Mouse (Mus musculus): Measurements from ENCODE around the gene Ubtd2. TPM values are rescaled to one million over a fixed set of nuclear protein-coding genes. Genes with fewer than 3 reads are reported as not detected.

Ubtd2 gene
- polyA plus RNA-seq, 1 experiment from 2014 or later: 48.7 TPM

- WGBS: 8% methylated on average over 33 of the region's 33 CpGs
- peaks cover 18% of the 10 kb centered on the region; the same call in 1 of the 2 replicates for H3K27me3 ChIP-seq (replicated peaks)
- peak within 1 kb of the TSS; percentile 97 for H3K4me2 ChIP-seq
- no peaks in the 10 kb centered on the region for H3K36me3 ChIP-seq (replicated peaks)
- H3K9me3 ChIP-seq: no peaks in the 10 kb centered on the region
- H3K27ac ChIP-seq: no peak within 1 kb of the TSS
- H3K4me3 ChIP-seq: peak within 1 kb of the TSS; percentile 66
- peak within 1 kb of the TSS; percentile 47 for H3K9ac ChIP-seq
- 0 out of 2 replicates have a peak, but pooled peaks have one; percentile 40 for ATAC-seq (replicated peaks)
- peaks cover 17% of the 10 kb centered on the region for H3K4me1 ChIP-seq
Measured at GRCm38 (mm10) chr11:32531871-32532764, 76.9 kb downstream of the Ubtd2 start, which contains the start of gene Efcab9. Efcab9 (minus strand) TSS chr11:32532081.

- H3K4me1 ChIP-seq: peaks cover 17% of the 10 kb centered on the region
- peak; percentile 96 for ATAC-seq (replicated peaks)
- H3K27me3 ChIP-seq (replicated peaks): peaks cover 18% of the 10 kb centered on the region; the same call in 1 of the 2 replicates
- H3K4me2 ChIP-seq: peak within 1 kb of the TSS; percentile 97
- no peaks in the 10 kb centered on the region for H3K36me3 ChIP-seq (replicated peaks)
- H3K9ac ChIP-seq: peak within 1 kb of the TSS; percentile 47
- H3K9me3 ChIP-seq: no peaks in the 10 kb centered on the region
- H3K27ac ChIP-seq: no peak within 1 kb of the TSS
- peak within 1 kb of the TSS; percentile 66 for H3K4me3 ChIP-seq
- under 1% methylated on average over 80 of the region's 82 CpGs for WGBS
Measured at GRCm38 (mm10) chr11:32532765-32533481, 77.8 kb downstream of the Ubtd2 start, which contains the start of gene Stk10. Stk10 (plus strand) TSS chr11:32533305.

- ATAC-seq (replicated peaks): peak; percentile 55
- Histone ChIP-seq H3K36me3 (replicated peaks) (no peaks in the 10 kb centered on the region), H3K27me3 (replicated peaks) (peaks cover 18% of the 10 kb centered on the region; the same call in 1 of the 2 replicates), H3K9ac (peak overlapping the region; percentile 47), H3K9me3 (no peaks in the 10 kb centered on the region), H3K27ac (no peak overlapping the region), H3K4me1 (peaks cover 17% of the 10 kb centered on the region), H3K4me2 (peak overlapping the region; percentile 97), H3K4me3 (peak overlapping the region; percentile 66)
- 1% methylated on average over 24 of the region's 24 CpGs for WGBS
Measured at GRCm38 (mm10) chr11:32533482-32534261, 78.5 kb downstream of the Ubtd2 start.

GRCm38 (mm10) chr11:32534453-32535075 lies 79.4 kb downstream of the Ubtd2 start:
- Histone ChIP-seq H3K27me3 (replicated peaks) (peaks cover 18% of the 10 kb centered on the region; the same call in 1 of the 2 replicates), H3K9ac (no peak overlapping the region), H3K27ac (no peak overlapping the region), H3K4me3 (peak overlapping the region; percentile 66; the same call in 1 of the 2 replicates), H3K4me2 (peak overlapping the region; percentile 97), H3K4me1 (peaks cover 17% of the 10 kb centered on the region), H3K36me3 (replicated peaks) (no peaks in the 10 kb centered on the region), H3K9me3 (no peaks in the 10 kb centered on the region)
- ATAC-seq (replicated peaks): no peak
- 71% methylated on average over 7 of the region's 7 CpGs for WGBS

GRCm38 (mm10) chr11:32535646-32536045 lies 80.5 kb downstream of the Ubtd2 start:
- Histone ChIP-seq H3K27me3 (replicated peaks) (peaks cover 17% of the 10 kb centered on the region; the same call in 1 of the 2 replicates), H3K9ac (no peak overlapping the region), H3K36me3 (replicated peaks) (no peaks in the 10 kb centered on the region), H3K4me2 (no peak overlapping the region), H3K4me3 (no peak overlapping the region), H3K27ac (no peak overlapping the region), H3K9me3 (no peaks in the 10 kb centered on the region), H3K4me1 (peaks cover 17% of the 10 kb centered on the region)
- ATAC-seq (replicated peaks): no peak
- WGBS: 94% methylated on average over 4 of the region's 4 CpGs

GRCm38 (mm10) chr11:32536954-32537353 lies 81.8 kb downstream of the Ubtd2 start:
- no peak overlapping the region for H3K27ac ChIP-seq
- H3K4me2 ChIP-seq: no peak overlapping the region
- H3K36me3 ChIP-seq (replicated peaks): no peaks in the 10 kb centered on the region
- no peak for ATAC-seq (replicated peaks)
- H3K27me3 ChIP-seq (replicated peaks): peaks cover 9% of the 10 kb centered on the region; the same call in 1 of the 2 replicates
- H3K4me1 ChIP-seq: peaks cover 15% of the 10 kb centered on the region
- no peak overlapping the region for H3K4me3 ChIP-seq
- no peaks in the 10 kb centered on the region for H3K9me3 ChIP-seq
- H3K9ac ChIP-seq: no peak overlapping the region
- WGBS: 20% methylated on average over 7 of the region's 7 CpGs

DNA sequence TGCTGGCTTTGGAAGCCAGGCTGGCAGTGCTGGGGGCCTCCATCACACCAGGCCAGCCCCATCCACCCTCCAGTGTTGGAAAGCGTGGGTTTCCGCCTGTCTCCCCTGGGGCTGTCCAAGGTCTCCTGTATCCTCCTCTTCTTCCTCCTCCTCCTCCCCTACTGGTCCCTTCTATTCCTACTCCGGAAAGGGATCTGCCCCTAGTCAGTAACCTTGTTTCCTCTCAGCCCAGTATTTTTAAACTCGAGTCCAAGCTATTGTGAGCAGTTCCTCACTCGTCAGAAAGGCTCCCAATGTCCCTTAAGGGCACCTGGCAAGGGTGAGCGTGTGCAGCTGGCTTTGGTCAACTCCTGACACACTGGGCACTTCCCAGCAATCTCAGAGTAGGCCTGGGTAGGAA lies 83.3 kb downstream of the Ubtd2 start:
- WGBS: 79% methylated on average over 6 of the region's 6 CpGs
- Histone ChIP-seq H3K9ac (no peak overlapping the region), H3K27me3 (replicated peaks) (0 out of 2 replicates have a peak, but pooled peaks cover 9% of the 10 kb centered on the region), H3K4me3 (no peak overlapping the region), H3K4me2 (no peak overlapping the region), H3K36me3 (replicated peaks) (no peaks in the 10 kb centered on the region), H3K27ac (no peak overlapping the region), H3K9me3 (no peaks in the 10 kb centered on the region), H3K4me1 (peaks cover 9% of the 10 kb centered on the region)
- ATAC-seq (replicated peaks): no peak

DNA sequence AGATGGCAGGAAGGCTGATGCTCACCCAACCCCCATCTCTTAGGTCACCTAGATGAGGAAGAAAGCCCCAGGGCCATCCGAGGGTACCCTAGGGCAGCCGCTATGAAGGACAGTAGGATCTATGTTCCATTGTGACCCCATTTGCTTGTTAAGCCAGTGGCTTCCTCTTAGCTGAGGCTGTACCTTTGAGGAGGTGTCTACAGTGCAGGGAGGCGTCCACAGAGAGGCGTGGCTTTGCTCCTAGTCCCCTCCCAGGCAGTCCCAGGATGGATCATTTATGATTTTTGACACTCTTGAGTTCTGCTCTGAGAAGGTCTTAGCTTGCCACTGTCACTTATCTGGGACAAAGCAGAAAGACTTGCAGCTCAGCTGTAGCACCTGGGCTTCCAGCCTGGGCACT lies 83.7 kb downstream of the Ubtd2 start:
- Histone ChIP-seq H3K36me3 (replicated peaks) (no peaks in the 10 kb centered on the region), H3K27me3 (replicated peaks) (0 out of 2 replicates have a peak, but pooled peaks cover 9% of the 10 kb centered on the region), H3K27ac (no peak overlapping the region), H3K9me3 (no peaks in the 10 kb centered on the region), H3K4me3 (no peak overlapping the region), H3K9ac (no peak overlapping the region), H3K4me2 (no peak overlapping the region), H3K4me1 (peaks cover 5% of the 10 kb centered on the region)
- 90% methylated on average over 4 of the region's 4 CpGs for WGBS
- ATAC-seq (replicated peaks): no peak

GRCm38 (mm10) chr11:32539717-32540116 lies 84.5 kb downstream of the Ubtd2 start:
- H3K36me3 ChIP-seq (replicated peaks): no peaks in the 10 kb centered on the region
- no peaks in the 10 kb centered on the region for H3K9me3 ChIP-seq
- no peak overlapping the region for H3K4me3 ChIP-seq
- no peak for ATAC-seq (replicated peaks)
- H3K27ac ChIP-seq: no peak overlapping the region
- 90% methylated on average over 7 of the region's 7 CpGs for WGBS
- no peaks in the 10 kb centered on the region; the same call in 1 of the 2 replicates for H3K4me1 ChIP-seq
- H3K9ac ChIP-seq: no peak overlapping the region
- no peak overlapping the region for H3K4me2 ChIP-seq
- 0 out of 2 replicates have a peak, but pooled peaks cover 2% of the 10 kb centered on the region for H3K27me3 ChIP-seq (replicated peaks)

GRCm38 (mm10) chr11:32540463-32540862 lies 85.3 kb downstream of the Ubtd2 start:
- no peaks in the 10 kb centered on the region for H3K9me3 ChIP-seq
- H3K27me3 ChIP-seq (replicated peaks): no peaks in the 10 kb centered on the region
- no peak for ATAC-seq (replicated peaks)
- no peaks in the 10 kb centered on the region for H3K36me3 ChIP-seq (replicated peaks)
- peaks cover 2% of the 10 kb centered on the region; the same call in 1 of the 2 replicates for H3K4me1 ChIP-seq
- H3K27ac ChIP-seq: no peak overlapping the region
- H3K4me2 ChIP-seq: no peak overlapping the region
- H3K9ac ChIP-seq: no peak overlapping the region
- WGBS: 78% methylated on average over 6 of the region's 6 CpGs
- no peak overlapping the region for H3K4me3 ChIP-seq

- Histone ChIP-seq H3K4me3 (no peak overlapping the region), H3K27me3 (replicated peaks) (no peaks in the 10 kb centered on the region), H3K9me3 (no peaks in the 10 kb centered on the region), H3K9ac (no peak overlapping the region), H3K27ac (no peak overlapping the region), H3K36me3 (replicated peaks) (no peaks in the 10 kb centered on the region), H3K4me1 (peaks cover 4% of the 10 kb centered on the region), H3K4me2 (no peak overlapping the region)
- ATAC-seq (replicated peaks): no peak
- 94% methylated on average over 4 of the region's 4 CpGs for WGBS
Measured at GRCm38 (mm10) chr11:32542181-32542580, 87.0 kb downstream of the Ubtd2 start.
